Mouse (Mus musculus): ENCODE measurements around the gene Serf2. TPM values are rescaled to one million over a fixed set of nuclear protein-coding genes. Genes with fewer than 3 reads are reported as not detected.

Gene Serf2
- polyA plus RNA-seq, 2 experiments, result 459 to 635 TPM

GRCm38 (mm10) chr2:121441800-121442199, 7.2 kb upstream of the Serf2 start:
- 7% methylated on average over 11 of the region's 11 CpGs for WGBS
- Histone ChIP-seq H3K27ac (replicated peaks; ENCODE audit: low read depth, low read length) (no peak overlapping the region), H3K4me3 (replicated peaks; ENCODE audit: low read length) (peak overlapping the region; percentile 49), H3K9ac (ENCODE audit: low read depth, low read length, severe bottlenecking) (peak overlapping the region; percentile 53), H3K4me1 (ENCODE audit: control insufficient read depth, insufficient read depth, low read length) (peaks cover 12% of the 10 kb centered on the region; the same call in 1 of the 2 replicates), H3K36me3 (ENCODE audit: control insufficient read depth, insufficient read depth, low read length) (peaks cover 30% of the 10 kb centered on the region), H3K27me3 (ENCODE audit: control insufficient read depth, insufficient read depth, low read length) (no peaks in the 10 kb centered on the region), H3K9me3 (ENCODE audit: control insufficient read depth, low read length) (no peaks in the 10 kb centered on the region), H3K4me2 (replicated peaks; ENCODE audit: low read depth, low read length, severe bottlenecking) (peak overlapping the region; percentile 89)
- no peak for TF ChIP-seq POLR2A (IDR thresholded peaks at IDR 0.05; ENCODE audit: borderline replicate concordance, extremely low read depth, insufficient read depth, insufficient read length)
- ATAC-seq (ENCODE audit: low FRiP score, low read depth) (no peak), DNase-seq (ENCODE audit: low spot score) (no peak)

- DNase-seq (ENCODE audit: low spot score), result no peak
- H3K27me3 ChIP-seq (ENCODE audit: control insufficient read depth, insufficient read depth, low read length), result no peaks in the 10 kb centered on the region
- H3K27ac ChIP-seq (replicated peaks; ENCODE audit: low read depth, low read length), result no peak overlapping the region
- peak overlapping the region; percentile 89 for H3K4me2 ChIP-seq (replicated peaks; ENCODE audit: low read depth, low read length, severe bottlenecking)
- peak overlapping the region; percentile 49 for H3K4me3 ChIP-seq (replicated peaks; ENCODE audit: low read length)
- 2% methylated on average over 27 of the region's 30 CpGs for WGBS
- peaks cover 12% of the 10 kb centered on the region; the same call in 1 of the 2 replicates for H3K4me1 ChIP-seq (ENCODE audit: control insufficient read depth, insufficient read depth, low read length)
- H3K36me3 ChIP-seq (ENCODE audit: control insufficient read depth, insufficient read depth, low read length), result peaks cover 23% of the 10 kb centered on the region
- TF ChIP-seq POLR2A (IDR thresholded peaks at IDR 0.05; ENCODE audit: borderline replicate concordance, extremely low read depth, insufficient read depth, insufficient read length), result no peak
- H3K9me3 ChIP-seq (ENCODE audit: control insufficient read depth, low read length), result no peaks in the 10 kb centered on the region
- H3K9ac ChIP-seq (ENCODE audit: low read depth, low read length, severe bottlenecking), result peak overlapping the region; percentile 53
- ATAC-seq (ENCODE audit: low FRiP score, low read depth), result peak; percentile 58
These were observed 6.5 kb upstream of the Serf2 start for GRCm38 (mm10) chr2:121442259-121443067.

- no peak for ATAC-seq (ENCODE audit: low FRiP score, low read depth)
- H3K27me3 ChIP-seq (ENCODE audit: control insufficient read depth, insufficient read depth, low read length), result no peaks in the 10 kb centered on the region
- no peak for TF ChIP-seq POLR2A (IDR thresholded peaks at IDR 0.05; ENCODE audit: borderline replicate concordance, extremely low read depth, insufficient read depth, insufficient read length)
- H3K9ac ChIP-seq (ENCODE audit: low read depth, low read length, severe bottlenecking), result peak overlapping the region; percentile 53
- 2% methylated on average over 8 of the region's 8 CpGs for WGBS
- no peaks in the 10 kb centered on the region for H3K9me3 ChIP-seq (ENCODE audit: control insufficient read depth, low read length)
- peak overlapping the region; percentile 89 for H3K4me2 ChIP-seq (replicated peaks; ENCODE audit: low read depth, low read length, severe bottlenecking)
- H3K27ac ChIP-seq (replicated peaks; ENCODE audit: low read depth, low read length), result no peak overlapping the region
- H3K4me1 ChIP-seq (ENCODE audit: control insufficient read depth, insufficient read depth, low read length), result peaks cover 12% of the 10 kb centered on the region; the same call in 1 of the 2 replicates
- peak overlapping the region; percentile 49 for H3K4me3 ChIP-seq (replicated peaks; ENCODE audit: low read length)
- peaks cover 18% of the 10 kb centered on the region for H3K36me3 ChIP-seq (ENCODE audit: control insufficient read depth, insufficient read depth, low read length)
- no peak for DNase-seq (ENCODE audit: low spot score)
These were observed 6.0 kb upstream of the Serf2 start for GRCm38 (mm10) chr2:121443068-121443349.

GRCm38 (mm10) chr2:121444178-121444577, 4.8 kb upstream of the Serf2 start, which contains the start of gene Ell3:
Gene Ell3 (minus strand): TSS chr2:121444278.
- H3K4me3 ChIP-seq (replicated peaks; ENCODE audit: low read length), result peak within 1 kb of the TSS; percentile 49
- WGBS, result 86% methylated on average over 1 of the region's 1 CpGs
- DNase-seq (ENCODE audit: low spot score), result no peak

GRCm38 (mm10) chr2:121445117-121445516, 3.9 kb upstream of the Serf2 start:
- H3K4me1 ChIP-seq (ENCODE audit: control insufficient read depth, insufficient read depth, low read length), result peaks cover 12% of the 10 kb centered on the region
- no peak overlapping the region for H3K27ac ChIP-seq (replicated peaks; ENCODE audit: low read depth, low read length)
- ATAC-seq (ENCODE audit: low FRiP score, low read depth) (no peak), DNase-seq (ENCODE audit: low spot score) (no peak)
- no peaks in the 10 kb centered on the region for H3K27me3 ChIP-seq (ENCODE audit: control insufficient read depth, insufficient read depth, low read length)
- no peak overlapping the region for H3K4me2 ChIP-seq (replicated peaks; ENCODE audit: low read depth, low read length, severe bottlenecking)
- TF ChIP-seq POLR2A (IDR thresholded peaks at IDR 0.05; ENCODE audit: borderline replicate concordance, extremely low read depth, insufficient read depth, insufficient read length), result no peak
- no peak overlapping the region for H3K4me3 ChIP-seq (replicated peaks; ENCODE audit: low read length)
- 0 out of 2 replicates have a peak, but pooled peaks cover 1% of the 10 kb centered on the region for H3K36me3 ChIP-seq (ENCODE audit: control insufficient read depth, insufficient read depth, low read length)
- 80% methylated on average over 3 of the region's 3 CpGs for WGBS
- no peaks in the 10 kb centered on the region for H3K9me3 ChIP-seq (ENCODE audit: control insufficient read depth, low read length)
- no peak overlapping the region for H3K9ac ChIP-seq (ENCODE audit: low read depth, low read length, severe bottlenecking)

More at GRCm38 (mm10) chr2:121444178-121444577, 4.8 kb upstream of the Serf2 start, which contains the start of gene Ell3:
- Histone ChIP-seq H3K36me3 (ENCODE audit: control insufficient read depth, insufficient read depth, low read length) (peaks cover 6% of the 10 kb centered on the region), H3K27me3 (ENCODE audit: control insufficient read depth, insufficient read depth, low read length) (no peaks in the 10 kb centered on the region), H3K9me3 (ENCODE audit: control insufficient read depth, low read length) (no peaks in the 10 kb centered on the region), H3K27ac (replicated peaks; ENCODE audit: low read depth, low read length) (no peak within 1 kb of the TSS), H3K4me2 (replicated peaks; ENCODE audit: low read depth, low read length, severe bottlenecking) (peak within 1 kb of the TSS; percentile 89), H3K4me1 (ENCODE audit: control insufficient read depth, insufficient read depth, low read length) (peaks cover 12% of the 10 kb centered on the region; the same call in 1 of the 2 replicates), H3K9ac (ENCODE audit: low read depth, low read length, severe bottlenecking) (peak within 1 kb of the TSS; percentile 53; the same call in 1 of the 2 replicates)
- no peak for ATAC-seq (ENCODE audit: low FRiP score, low read depth)
- TF ChIP-seq POLR2A (IDR thresholded peaks at IDR 0.05; ENCODE audit: borderline replicate concordance, extremely low read depth, insufficient read depth, insufficient read length), result no peak

Data from limb, embryonic 14.5 days (tissue).